Mouse (Mus musculus) heart, adult 8-10 months (tissue): Measurements from ENCODE around the gene Mtmr1. TPM values are rescaled to one million over a fixed set of nuclear protein-coding genes. Genes with fewer than 3 reads are reported as not detected.

ENCODE experiments used
- DNase-seq: peaks from one replicate; pipeline ENCODE4 v3.0.0; 2022; ENCODE audit warnings: low spot score
- total RNA-seq, 4 experiments: library from RNA; stranded (reverse); gene quantifications; 2 replicates each; pipeline ENCODE4 v1.2.4; 2022

Gene Mtmr1
- total RNA-seq, 4 experiments from 2014 or later: 22.9 to 24.9 (median 24.0) TPM

GRCm38 (mm10) chrX:71442916-71443315, 78.4 kb downstream of the Mtmr1 start:
- no peak for DNase-seq

GRCm38 (mm10) chrX:71456078-71456737, 91.6 kb downstream of the Mtmr1 start:
- no peak for DNase-seq

- DNase-seq: no peak
Observed at GRCm38 (mm10) chrX:71464138-71464826, 99.7 kb downstream of the Mtmr1 start.

- DNase-seq: no peak
Observed at GRCm38 (mm10) chrX:71465417-71465816, 100.9 kb downstream of the Mtmr1 start.

GRCm38 (mm10) chrX:71467491-71467890, 102.9 kb downstream of the Mtmr1 start:
- peak; percentile 28 for DNase-seq

Other genes starting within 250 kb of the Mtmr1 start
- 10 to 100 TPM; 14.8 to 17.8 (median 17.2) TPM for gene Mtm1, start 154.0 kb upstream of the Mtmr1 start, total RNA-seq
- gene Cd99l2, start 128.1 kb downstream of the Mtmr1 start, total RNA-seq: 10 to 100 TPM; 63.9 to 73.7 (median 70.0) TPM
- 10 to 100 TPM; 56.9 to 90.2 (median 62.2) TPM for gene Hmgb3, start 191.2 kb downstream of the Mtmr1 start, total RNA-seq